Comparison of ENCODE assay signal across 9 mouse cellular contexts in the genomic region with DNA sequence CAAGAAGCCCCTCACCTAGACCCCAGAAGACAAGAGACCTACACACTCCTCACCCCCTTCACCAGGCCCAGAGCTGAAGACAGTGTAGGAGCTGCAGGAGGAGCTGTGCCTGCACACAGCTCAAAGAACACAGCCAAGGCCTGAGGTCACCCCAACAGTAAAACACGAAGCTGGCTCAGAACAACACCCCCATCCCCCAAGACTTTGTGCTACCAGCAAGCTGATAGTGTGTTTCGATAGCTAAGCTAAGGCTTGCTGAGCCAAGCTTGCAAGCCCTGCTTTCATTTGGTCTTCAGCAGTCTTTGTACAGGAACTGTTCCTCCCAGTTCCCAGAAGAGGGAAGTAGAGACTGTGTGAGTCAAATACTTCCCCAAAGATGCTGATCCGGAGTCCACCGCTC. TPM values are rescaled to one million over a fixed set of nuclear protein-coding genes. Genes with fewer than 3 reads are reported as not detected.
DNase-seq lines count a peak whose midpoint lies in the region; ATAC-seq lines count a peak whose summit lies in the region.
"Had no signal": no experiment of that assay in that cellular context is flagged by ENCODE, and none has a peak within 500 bp of the region (broad histone marks: within the 10 kb centered on the region; RNA-seq: fewer than 3 reads in every experiment).

No protein-coding gene starts in this region.

- H3K9me3 ChIP-seq in heart, embryonic 15.5 days (replicated peaks), result no peaks in the 10 kb centered on the region
- H3K9me3 ChIP-seq in heart, embryonic 12.5 days (replicated peaks), result no peaks in the 10 kb centered on the region
- H3K9me3 ChIP-seq: embryonic facial prominence, embryonic 15.5 days had no signal

- H3K27me3 ChIP-seq in heart, embryonic 15.5 days, result no peaks in the 10 kb centered on the region
- no peaks in the 10 kb centered on the region for H3K27me3 ChIP-seq in heart, embryonic 12.5 days (replicated peaks)
- H3K27me3 ChIP-seq: embryonic facial prominence, embryonic 15.5 days had no signal

- H3K36me3 ChIP-seq in heart, embryonic 15.5 days, result no peaks in the 10 kb centered on the region
- 0 out of 2 replicates have a peak, but pooled peaks cover 6% of the 10 kb centered on the region for H3K36me3 ChIP-seq in heart, embryonic 12.5 days
- H3K36me3 ChIP-seq: embryonic facial prominence, embryonic 15.5 days had no signal

- no peak overlapping the region for H3K4me2 ChIP-seq in heart, embryonic 15.5 days
- H3K4me2 ChIP-seq in heart, embryonic 12.5 days, result no peak overlapping the region
- H3K4me2 ChIP-seq: embryonic facial prominence, embryonic 15.5 days had no signal

- WGBS in heart, embryonic 15.5 days, result 58% methylated on average over 4 of the region's 4 CpGs
- WGBS in heart, embryonic 12.5 days, result 57% methylated on average over 4 of the region's 4 CpGs

- 0 out of 2 replicates have a peak, but pooled peaks have one; percentile 22 for ATAC-seq in heart, embryonic 15.5 days (replicated peaks; ENCODE audit: insufficient number of reproducible peaks, insufficient read depth, low FRiP score, low read depth)
- no peak for ATAC-seq in heart, embryonic 12.5 days (ENCODE audit: insufficient number of reproducible peaks, low FRiP score)

- H3K4me1 ChIP-seq in heart, embryonic 15.5 days (replicated peaks), result peaks cover 6% of the 10 kb centered on the region; the same call in 1 of the 2 replicates
- H3K4me1 ChIP-seq in heart, embryonic 12.5 days (replicated peaks), result no peaks in the 10 kb centered on the region
- H3K4me1 ChIP-seq: embryonic facial prominence, embryonic 15.5 days had no signal

- no peak overlapping the region for H3K4me3 ChIP-seq in heart, embryonic 15.5 days
- H3K4me3 ChIP-seq in heart, embryonic 12.5 days, result no peak overlapping the region
- H3K4me3 ChIP-seq: embryonic facial prominence, embryonic 15.5 days had no signal

- peak; percentile 7 for DNase-seq in urinary bladder, postnatal 14 days (ENCODE audit: low spot score)
- DNase-seq in urinary bladder, adult 18-20 months (ENCODE audit: low spot score in 2 of 2), result no peak
- peak; percentile 11 to 31 for DNase-seq in kidney, postnatal 4 days
- no peak for DNase-seq in cerebellum, postnatal 25 days
- DNase-seq in cerebellum, adult 11-12 months, result no peak
- DNase-seq in embryo, embryonic 10.5 days (ENCODE audit: low spot score), result no peak

- no peak overlapping the region for H3K27ac ChIP-seq in heart, embryonic 15.5 days
- no peak overlapping the region for H3K27ac ChIP-seq in heart, embryonic 12.5 days (ENCODE audit: poor library complexity, severe bottlenecking)
- H3K27ac ChIP-seq: embryonic facial prominence, embryonic 15.5 days had no signal

- no peak overlapping the region for H3K9ac ChIP-seq in heart, embryonic 15.5 days
- no peak overlapping the region for H3K9ac ChIP-seq in heart, embryonic 12.5 days
- H3K9ac ChIP-seq: embryonic facial prominence, embryonic 15.5 days had no signal

RNA-seq across cellular contexts. Expression of gene Kif3b, which starts 7.7 kb away (rescaled TPM):
- 3.9 and 5.8 TPM in 2 replicates for polyA plus RNA-seq in heart, embryonic 15.5 days (2015; fragmentation: Nextera tagmentation; extraction: Ambion mirVana)
- 5.0 and 5.5 TPM in 2 replicates for polyA plus RNA-seq in heart, embryonic 12.5 days (2016; fragmentation: Nextera tagmentation; extraction: Ambion mirVana)

RNA-seq across cellular contexts. Expression of gene Asxl1, which starts 46.8 kb away (rescaled TPM):
- polyA plus RNA-seq in heart, embryonic 15.5 days (2015; fragmentation: Nextera tagmentation; extraction: Ambion mirVana), result 9.8 and 12.5 TPM in 2 replicates
- polyA plus RNA-seq in heart, embryonic 12.5 days (2016; fragmentation: Nextera tagmentation; extraction: Ambion mirVana), result 14.4 TPM in 2 replicates

RNA-seq across cellular contexts. Expression of gene Pofut1, which starts 57.5 kb away (rescaled TPM):
- polyA plus RNA-seq in heart, embryonic 15.5 days (2015; fragmentation: Nextera tagmentation; extraction: Ambion mirVana), result 3.9 and 4.9 TPM in 2 replicates
- 3.7 and 4.5 TPM in 2 replicates for polyA plus RNA-seq in heart, embryonic 12.5 days (2016; fragmentation: Nextera tagmentation; extraction: Ambion mirVana)

RNA-seq across cellular contexts. Expression of gene Plagl2, which starts 57.6 kb away (rescaled TPM):
- 7.6 and 11.6 TPM in 2 replicates for polyA plus RNA-seq in heart, embryonic 15.5 days (2015; fragmentation: Nextera tagmentation; extraction: Ambion mirVana)
- polyA plus RNA-seq in heart, embryonic 12.5 days (2016; fragmentation: Nextera tagmentation; extraction: Ambion mirVana), result 20.2 and 22.1 TPM in 2 replicates

Comparison
In these comparisons a context has a peak if more than half of its experiments do, and no peak if none do; other contexts are left out.
1. DNase-seq: peak in urinary bladder, postnatal 14 days (single experiment) and kidney, postnatal 4 days (2 of 2); none in urinary bladder, adult 18-20 months (0 of 2), cerebellum, postnatal 25 days (0 of 2), cerebellum, adult 11-12 months (single experiment) and embryo, embryonic 10.5 days (single experiment).